Mouse (Mus musculus): ENCODE measurements around the gene Map1a. TPM values are rescaled to one million over a fixed set of nuclear protein-coding genes. Genes with fewer than 3 reads are reported as not detected.

The Map1a gene
- polyA plus RNA-seq, 1 experiment from 2014 or later = 17.6 TPM

Other genes with a start within 250 kb of the Map1a start
- 0.33 and 0.68 TPM in 2 replicates for gene Tgm5, start 203.8 kb upstream of the Map1a start, polyA plus RNA-seq (2015; fragmentation: Nextera tagmentation; extraction: Ambion mirVana)
- gene Tgm7, start 179.8 kb upstream of the Map1a start, polyA plus RNA-seq (2015; fragmentation: Nextera tagmentation; extraction: Ambion mirVana) = 0.08 TPM in 1 of 2 replicates, not detected in the other
- gene Adal, start 149.2 kb upstream of the Map1a start, polyA plus RNA-seq (2015; fragmentation: Nextera tagmentation; extraction: Ambion mirVana) = 33.3 and 35.8 TPM in 2 replicates
- 18.3 and 21.2 TPM in 2 replicates for gene Lcmt2, start 148.9 kb upstream of the Map1a start, polyA plus RNA-seq (2015; fragmentation: Nextera tagmentation; extraction: Ambion mirVana)
- 49.6 and 57.0 TPM in 2 replicates for gene Tubgcp4, start 118.9 kb upstream of the Map1a start, polyA plus RNA-seq (2015; fragmentation: Nextera tagmentation; extraction: Ambion mirVana)
- 8.4 and 8.8 TPM in 2 replicates for gene Zscan29, start 118.5 kb upstream of the Map1a start, polyA plus RNA-seq (2015; fragmentation: Nextera tagmentation; extraction: Ambion mirVana)
- gene Trp53bp1, start 18.2 kb upstream of the Map1a start, polyA plus RNA-seq (2015; fragmentation: Nextera tagmentation; extraction: Ambion mirVana) = 151 and 181 TPM in 2 replicates
- 16.3 and 17.4 TPM in 2 replicates for gene Ppip5k1, start 65.8 kb downstream of the Map1a start, polyA plus RNA-seq (2015; fragmentation: Nextera tagmentation; extraction: Ambion mirVana)
- 54.0 and 60.8 TPM in 2 replicates for gene Ckmt1, start 68.1 kb downstream of the Map1a start, polyA plus RNA-seq (2015; fragmentation: Nextera tagmentation; extraction: Ambion mirVana)
- gene Strc, start 97.6 kb downstream of the Map1a start, polyA plus RNA-seq (2015; fragmentation: Nextera tagmentation; extraction: Ambion mirVana) = not detected in 2 replicates
- gene Pdia3, start 124.2 kb downstream of the Map1a start, polyA plus RNA-seq (2015; fragmentation: Nextera tagmentation; extraction: Ambion mirVana) = 453 and 473 TPM in 2 replicates
- 3.5 and 4.8 TPM in 2 replicates for gene Catsper2, start 124.2 kb downstream of the Map1a start, polyA plus RNA-seq (2015; fragmentation: Nextera tagmentation; extraction: Ambion mirVana)
- gene Ell3, start 154.7 kb downstream of the Map1a start, polyA plus RNA-seq (2015; fragmentation: Nextera tagmentation; extraction: Ambion mirVana) = 2.6 TPM in 2 replicates
- gene Serf2, start 159.6 kb downstream of the Map1a start, polyA plus RNA-seq (2015; fragmentation: Nextera tagmentation; extraction: Ambion mirVana) = 393 and 478 TPM in 2 replicates
- gene Hypk, start 163.7 kb downstream of the Map1a start, polyA plus RNA-seq (2015; fragmentation: Nextera tagmentation; extraction: Ambion mirVana) = 113 and 132 TPM in 2 replicates
- 1.1 and 1.4 TPM in 2 replicates for gene Serinc4, start 167.2 kb downstream of the Map1a start, polyA plus RNA-seq (2015; fragmentation: Nextera tagmentation; extraction: Ambion mirVana)
- 74.3 and 76.4 TPM in 2 replicates for gene Mfap1b, start 184.5 kb downstream of the Map1a start, polyA plus RNA-seq (2015; fragmentation: Nextera tagmentation; extraction: Ambion mirVana)
- 30.1 and 39.3 TPM in 2 replicates for gene Mfap1a, start 217.1 kb downstream of the Map1a start, polyA plus RNA-seq (2015; fragmentation: Nextera tagmentation; extraction: Ambion mirVana)
- 4.2 and 4.5 TPM in 2 replicates for gene Wdr76, start 217.1 kb downstream of the Map1a start, polyA plus RNA-seq (2015; fragmentation: Nextera tagmentation; extraction: Ambion mirVana)